Mouse (Mus musculus) embryonic facial prominence, embryonic 10.5 days (tissue): ENCODE measurements around the gene Reps2. TPM values are rescaled to one million over a fixed set of nuclear protein-coding genes. Genes with fewer than 3 reads are reported as not detected.
A peak's percentile ranks its signal among the peaks of the same experiment; 100 is the strongest.

Experiments
- DNase-seq: peaks from one replicate; pipeline ENCODE4 v3.0.0-alpha.2; 2017; ENCODE audit warnings: low spot score
- H3K27ac ChIP-seq: fragments of 300-500 bp; sonication (generic); replicated peaks from 2 replicates; pipeline ENCODE4 v1.5.1; 2016; ENCODE audit warnings: mild to moderate bottlenecking
- H3K27me3 ChIP-seq: fragments of 300-500 bp; sonication (generic); replicated peaks from 2 replicates; pipeline ENCODE4 v1.6.1; 2016; ENCODE audit warnings: low read depth, mild to moderate bottlenecking; ENCODE audit not compliant: poor library complexity, severe bottlenecking
- H3K36me3 ChIP-seq: fragments of 300-500 bp; sonication (generic); replicated peaks from 2 replicates; pipeline ENCODE4 v1.6.1; 2016; ENCODE audit warnings: mild to moderate bottlenecking, moderate library complexity
- H3K4me1 ChIP-seq: fragments of 300-500 bp; sonication (generic); 2 replicates; pipeline ENCODE4 v1.6.1; 2016
- H3K4me3 ChIP-seq: fragments of 300-500 bp; sonication (generic); 2 replicates; pipeline ENCODE4 v1.5.1; 2016; ENCODE audit warnings: mild to moderate bottlenecking, moderate library complexity
- H3K9me3 ChIP-seq: fragments of 300-500 bp; sonication (generic); 2 replicates; pipeline ENCODE4 v1.6.1; 2016; ENCODE audit warnings: mild to moderate bottlenecking
- WGBS: fragments of 180-500 bp; shearing (Covaris S2); methylation state at CpG from one replicate; pipeline ENCODE4 v1.1.7; 2016; 5-methylcytosine and 5-hydroxymethylcytosine counted together
- polyA plus RNA-seq: library from polyadenylated mRNA; unstranded; fragments of >200 nt; fragmentation: Nextera tagmentation; extraction: Ambion mirVana; gene quantifications from 2 replicates; pipeline ENCODE4 v1.2.1, GENCODE M21; 2016

The Reps2 gene
- 0.25 and 0.29 TPM in 2 replicates for polyA plus RNA-seq

- 16% methylated on average over 61 of the region's 61 CpGs for WGBS
- Histone ChIP-seq H3K9me3 (no peaks in the 10 kb centered on the region), H3K27ac (no peak within 1 kb of the TSS), H3K4me1 (no peaks in the 10 kb centered on the region), H3K27me3 (peaks cover 78% of the 10 kb centered on the region), H3K36me3 (no peaks in the 10 kb centered on the region), H3K4me3 (peak within 1 kb of the TSS; percentile 65)
- peak; percentile 86 for DNase-seq
These were observed at the start of gene Reps2 for GRCm38 (mm10) chrX:162643091-162643788. Gene Reps2 (minus strand): TSS chrX:162643649.

GRCm38 (mm10) chrX:162691272-162691671 is 47.8 kb upstream of the Reps2 start:
- H3K4me1 ChIP-seq: no peaks in the 10 kb centered on the region
- H3K4me3 ChIP-seq: no peak overlapping the region
- 67% methylated on average over 2 of the region's 2 CpGs for WGBS
- peaks cover 27% of the 10 kb centered on the region; the same call in 1 of the 2 replicates for H3K27me3 ChIP-seq
- H3K36me3 ChIP-seq: no peaks in the 10 kb centered on the region
- DNase-seq: no peak
- H3K9me3 ChIP-seq: no peaks in the 10 kb centered on the region
- H3K27ac ChIP-seq: no peak overlapping the region

- DNase-seq: no peak
- Histone ChIP-seq H3K27me3 (peaks cover 48% of the 10 kb centered on the region), H3K27ac (no peak overlapping the region), H3K4me3 (no peak overlapping the region), H3K4me1 (no peaks in the 10 kb centered on the region), H3K36me3 (no peaks in the 10 kb centered on the region), H3K9me3 (no peaks in the 10 kb centered on the region)
- WGBS: 84% methylated on average over 1 of the region's 1 CpGs
These were observed 41.9 kb upstream of the Reps2 start for GRCm38 (mm10) chrX:162685394-162685793.

GRCm38 (mm10) chrX:162679506-162679905 is 36.1 kb upstream of the Reps2 start:
- no peak overlapping the region for H3K27ac ChIP-seq
- DNase-seq: no peak
- no peak overlapping the region for H3K4me3 ChIP-seq
- no peaks in the 10 kb centered on the region for H3K4me1 ChIP-seq
- peaks cover 52% of the 10 kb centered on the region for H3K27me3 ChIP-seq
- WGBS: 79% methylated on average over 2 of the region's 2 CpGs
- no peaks in the 10 kb centered on the region for H3K36me3 ChIP-seq
- no peaks in the 10 kb centered on the region for H3K9me3 ChIP-seq

GRCm38 (mm10) chrX:162678820-162679219 is 35.4 kb upstream of the Reps2 start:
- H3K27ac ChIP-seq: no peak overlapping the region
- H3K9me3 ChIP-seq: no peaks in the 10 kb centered on the region
- 69% methylated on average over 2 of the region's 2 CpGs for WGBS
- DNase-seq: no peak
- no peaks in the 10 kb centered on the region for H3K4me1 ChIP-seq
- H3K27me3 ChIP-seq: peaks cover 49% of the 10 kb centered on the region
- H3K4me3 ChIP-seq: no peak overlapping the region
- H3K36me3 ChIP-seq: no peaks in the 10 kb centered on the region

GRCm38 (mm10) chrX:162666166-162666565 is 22.7 kb upstream of the Reps2 start:
- WGBS: 75% methylated on average over 2 of the region's 2 CpGs

GRCm38 (mm10) chrX:162660182-162660581 is 16.7 kb upstream of the Reps2 start:
- Histone ChIP-seq H3K27me3 (peaks cover 30% of the 10 kb centered on the region), H3K27ac (no peak overlapping the region), H3K4me3 (no peak overlapping the region), H3K4me1 (no peaks in the 10 kb centered on the region), H3K36me3 (no peaks in the 10 kb centered on the region), H3K9me3 (no peaks in the 10 kb centered on the region)
- DNase-seq: no peak
- WGBS: 93% methylated on average over 1 of the region's 1 CpGs

More at GRCm38 (mm10) chrX:162666166-162666565, 22.7 kb upstream of the Reps2 start:
- H3K4me1 ChIP-seq: no peaks in the 10 kb centered on the region
- no peak overlapping the region for H3K27ac ChIP-seq
- H3K9me3 ChIP-seq: no peaks in the 10 kb centered on the region
- H3K4me3 ChIP-seq: no peak overlapping the region
- H3K36me3 ChIP-seq: no peaks in the 10 kb centered on the region
- peaks cover 9% of the 10 kb centered on the region for H3K27me3 ChIP-seq
- DNase-seq: no peak

GRCm38 (mm10) chrX:162653518-162653917 is 10.1 kb upstream of the Reps2 start:
- no peaks in the 10 kb centered on the region for H3K4me1 ChIP-seq
- no peaks in the 10 kb centered on the region for H3K36me3 ChIP-seq
- no peak overlapping the region for H3K27ac ChIP-seq
- H3K27me3 ChIP-seq: peaks cover 37% of the 10 kb centered on the region
- no peak overlapping the region for H3K4me3 ChIP-seq
- no peak for DNase-seq
- WGBS: 88% methylated on average over 7 of the region's 7 CpGs
- no peaks in the 10 kb centered on the region for H3K9me3 ChIP-seq

GRCm38 (mm10) chrX:162652445-162652844 is 9.0 kb upstream of the Reps2 start:
- no peaks in the 10 kb centered on the region for H3K9me3 ChIP-seq
- H3K4me3 ChIP-seq: no peak overlapping the region
- no peaks in the 10 kb centered on the region for H3K4me1 ChIP-seq
- H3K27ac ChIP-seq: no peak overlapping the region
- no peak for DNase-seq
- H3K36me3 ChIP-seq: no peaks in the 10 kb centered on the region
- 93% methylated on average over 3 of the region's 3 CpGs for WGBS
- peaks cover 45% of the 10 kb centered on the region for H3K27me3 ChIP-seq

- Histone ChIP-seq H3K4me3 (no peak overlapping the region), H3K36me3 (no peaks in the 10 kb centered on the region), H3K9me3 (no peaks in the 10 kb centered on the region), H3K27ac (no peak overlapping the region), H3K4me1 (no peaks in the 10 kb centered on the region), H3K27me3 (peaks cover 58% of the 10 kb centered on the region)
- DNase-seq: no peak
These were observed 7.7 kb upstream of the Reps2 start for GRCm38 (mm10) chrX:162651125-162651524.

- peak overlapping the region; percentile 65 for H3K4me3 ChIP-seq
- H3K9me3 ChIP-seq: no peaks in the 10 kb centered on the region
- WGBS: 17% methylated on average over 4 of the region's 4 CpGs
- H3K27me3 ChIP-seq: peaks cover 83% of the 10 kb centered on the region
- no peaks in the 10 kb centered on the region for H3K4me1 ChIP-seq
- no peak for DNase-seq
- no peaks in the 10 kb centered on the region for H3K36me3 ChIP-seq
- H3K27ac ChIP-seq: no peak overlapping the region
These were observed 292 bp upstream of the Reps2 start for GRCm38 (mm10) chrX:162643789-162644092.

- no peak for DNase-seq
- no peaks in the 10 kb centered on the region for H3K9me3 ChIP-seq
- H3K4me1 ChIP-seq: no peaks in the 10 kb centered on the region
- peaks cover 78% of the 10 kb centered on the region for H3K27me3 ChIP-seq
- 49% methylated on average over 11 of the region's 11 CpGs for WGBS
- H3K27ac ChIP-seq: no peak overlapping the region
- no peaks in the 10 kb centered on the region for H3K36me3 ChIP-seq
- peak overlapping the region; percentile 65 for H3K4me3 ChIP-seq
These were observed 903 bp downstream of the Reps2 start for GRCm38 (mm10) chrX:162642402-162643090.

GRCm38 (mm10) chrX:162641764-162642163 is 1.7 kb downstream of the Reps2 start:
- H3K9me3 ChIP-seq: no peaks in the 10 kb centered on the region
- peaks cover 79% of the 10 kb centered on the region for H3K27me3 ChIP-seq
- H3K27ac ChIP-seq: no peak overlapping the region
- no peaks in the 10 kb centered on the region for H3K36me3 ChIP-seq
- DNase-seq: no peak
- H3K4me1 ChIP-seq: no peaks in the 10 kb centered on the region
- H3K4me3 ChIP-seq: no peak overlapping the region
- WGBS: 86% methylated on average over 4 of the region's 4 CpGs
